Mouse (Mus musculus) embryonic facial prominence, embryonic 14.5 days (tissue): ENCODE measurements around the gene Zdhhc12. TPM values are rescaled to one million over a fixed set of nuclear protein-coding genes. Genes with fewer than 3 reads are reported as not detected.
"Not testable (repeated sequence)": the region's sequence is repeated elsewhere in the genome, so short reads cannot be mapped to it uniquely, and the experiment has no call there.

ENCODE experiments used
- ATAC-seq: fragments of 200-750 bp; cut with Nextera tagmentation; 2 replicates; pipeline ENCODE4 v1.8.0; 2017; ENCODE audit warnings: low read depth, moderate number of reproducible peaks, moderate TSS enrichment
- DNase-seq: peaks from one replicate; pipeline ENCODE4 v3.0.0-alpha.2; 2015; ENCODE audit warnings: low spot score
- H3K27ac ChIP-seq: fragments of 300-500 bp; sonication (generic); replicated peaks from 2 replicates; pipeline ENCODE4 v1.5.1; 2014; ENCODE audit warnings: low read depth, mild to moderate bottlenecking, low read length, moderate library complexity
- H3K27me3 ChIP-seq: fragments of 300-500 bp; sonication (generic); replicated peaks from 2 replicates; pipeline ENCODE4 v1.6.1; 2014; ENCODE audit warnings: low read length; ENCODE audit not compliant: control insufficient read depth, insufficient read depth
- H3K36me3 ChIP-seq: fragments of 300-500 bp; sonication (generic); 2 replicates; pipeline ENCODE4 v1.6.1; 2014; ENCODE audit warnings: low read length, mixed read lengths; ENCODE audit not compliant: control insufficient read depth, insufficient read depth
- H3K4me1 ChIP-seq: fragments of 300-500 bp; sonication (generic); 2 replicates; pipeline ENCODE4 v1.6.1; 2014; ENCODE audit warnings: antibody characterized with exemption, low read length; ENCODE audit not compliant: control insufficient read depth, insufficient read depth
- H3K4me2 ChIP-seq: fragments of 300-500 bp; sonication (generic); 2 replicates; pipeline ENCODE4 v1.6.1; 2014; ENCODE audit warnings: low read depth, mild to moderate bottlenecking, low read length, moderate library complexity, mixed read lengths
- H3K4me3 ChIP-seq: fragments of 300-500 bp; sonication (generic); 2 replicates; pipeline ENCODE4 v1.5.1; 2014; ENCODE audit warnings: low read depth, mild to moderate bottlenecking, low read length
- H3K9ac ChIP-seq: fragments of 300-500 bp; sonication (generic); 2 replicates; pipeline ENCODE4 v1.6.1; 2014; ENCODE audit warnings: low read depth, mild to moderate bottlenecking, low read length, moderate library complexity, mixed read lengths
- H3K9me3 ChIP-seq: fragments of 300-500 bp; sonication (generic); 2 replicates; pipeline ENCODE4 v1.6.1; 2016; ENCODE audit warnings: low read length; ENCODE audit not compliant: control insufficient read depth
- WGBS: fragments of 180-500 bp; shearing (Covaris S2); extraction: QIAGEN DNeasy Blood & Tissue Kit; methylation state at CpG from one replicate; pipeline ENCODE4 v1.1.7; 2014; 5-methylcytosine and 5-hydroxymethylcytosine counted together
- polyA plus RNA-seq: library from polyadenylated mRNA; unstranded; fragments of >200 nt; fragmentation: Nextera tagmentation; extraction: Ambion mirVana; gene quantifications from 2 replicates; pipeline ENCODE4 v1.2.1, GENCODE M21; 2014

Zdhhc12 gene
- polyA plus RNA-seq, 1 experiment from 2014 or later, result 26.1 TPM

GRCm38 (mm10) chr2:30063791-30064190, 29.7 kb downstream of the Zdhhc12 start:
- 8% methylated on average over 3 of the region's 3 CpGs for WGBS
- H3K9me3 ChIP-seq, result no peaks in the 10 kb centered on the region
- peaks cover 27% of the 10 kb centered on the region for H3K4me1 ChIP-seq
- DNase-seq (no peak), ATAC-seq (no peak)
- peaks cover 11% of the 10 kb centered on the region for H3K36me3 ChIP-seq
- H3K27me3 ChIP-seq, result no peaks in the 10 kb centered on the region
- H3K4me2 ChIP-seq, result peak overlapping the region; percentile 73
- H3K9ac ChIP-seq, result peak overlapping the region; percentile 80
- H3K27ac ChIP-seq, result peak overlapping the region; percentile 1; the same call in 1 of the 2 replicates
- H3K4me3 ChIP-seq, result peak overlapping the region; percentile 58

- peaks cover 24% of the 10 kb centered on the region for H3K4me1 ChIP-seq
- H3K27me3 ChIP-seq, result no peaks in the 10 kb centered on the region
- DNase-seq, result no peak
- H3K9ac ChIP-seq, result peak overlapping the region; percentile 80
- WGBS, result 5% methylated on average over 8 of the region's 8 CpGs
- peaks cover 5% of the 10 kb centered on the region for H3K36me3 ChIP-seq
- H3K9me3 ChIP-seq, result no peaks in the 10 kb centered on the region
- peak overlapping the region; percentile 58 for H3K4me3 ChIP-seq
- H3K27ac ChIP-seq, result peak overlapping the region; percentile 85
- no peak for ATAC-seq
- peak overlapping the region; percentile 73 for H3K4me2 ChIP-seq
Measured at GRCm38 (mm10) chr2:30063235-30063634, 30.2 kb downstream of the Zdhhc12 start.

- whole genome bisulfite sequencing, result under 1% methylated on average over 36 of the region's 40 CpGs
- peak overlapping the region; percentile 58 for H3K4me3 ChIP-seq
- peak overlapping the region; percentile 80 for H3K9ac ChIP-seq
- H3K4me1 ChIP-seq, result peaks cover 20% of the 10 kb centered on the region
- DNase-seq (peak; percentile 88), ATAC-seq (peak; percentile 31)
- peak overlapping the region; percentile 85 for H3K27ac ChIP-seq
- H3K4me2 ChIP-seq, result peak overlapping the region; percentile 73
- H3K36me3 ChIP-seq, result no peaks in the 10 kb centered on the region
- H3K9me3 ChIP-seq, result no peaks in the 10 kb centered on the region
- no peaks in the 10 kb centered on the region for H3K27me3 ChIP-seq
Measured at GRCm38 (mm10) chr2:30062249-30063093, 31.0 kb downstream of the Zdhhc12 start.

- peak; percentile 12; the same call in 1 of the 2 replicates for ATAC-seq
Measured at GRCm38 (mm10) chr2:30061215-30062166, 32.0 kb downstream of the Zdhhc12 start.

GRCm38 (mm10) chr2:30058418-30058817, 35.0 kb downstream of the Zdhhc12 start:
- DNase-seq, result no peak
- H3K9me3 ChIP-seq, result no peaks in the 10 kb centered on the region
- 54% methylated on average over 5 of the region's 5 CpGs for WGBS

More at GRCm38 (mm10) chr2:30061215-30062166, 32.0 kb downstream of the Zdhhc12 start:
- Histone ChIP-seq H3K9me3 (no peaks in the 10 kb centered on the region), H3K4me3 (peak overlapping the region; percentile 58), H3K27me3 (no peaks in the 10 kb centered on the region), H3K4me1 (peaks cover 20% of the 10 kb centered on the region), H3K27ac (peak overlapping the region; percentile 85), H3K4me2 (peak overlapping the region; percentile 73), H3K9ac (peak overlapping the region; percentile 80), H3K36me3 (no peaks in the 10 kb centered on the region)
- DNase-seq, result peak; percentile 93
- WGBS, result 10% methylated on average over 28 of the region's 37 CpGs

GRCm38 (mm10) chr2:30057223-30057904, 36.1 kb downstream of the Zdhhc12 start, which contains the start of gene Set:
Set (plus strand) TSS chr2:30057378.
- no peaks in the 10 kb centered on the region for H3K36me3 ChIP-seq
- DNase-seq (peak; percentile 36), ATAC-seq (no peak)
- no peak within 1 kb of the TSS for H3K27ac ChIP-seq
- H3K4me2 ChIP-seq, result no peak within 1 kb of the TSS
- WGBS, result 44% methylated on average over 12 of the region's 12 CpGs
- H3K27me3 ChIP-seq, result no peaks in the 10 kb centered on the region
- no peaks in the 10 kb centered on the region for H3K4me1 ChIP-seq
- H3K9ac ChIP-seq, result no peak within 1 kb of the TSS
- H3K4me3 ChIP-seq, result no peak within 1 kb of the TSS
- no peaks in the 10 kb centered on the region for H3K9me3 ChIP-seq

More at GRCm38 (mm10) chr2:30058418-30058817, 35.0 kb downstream of the Zdhhc12 start:
- no peak overlapping the region for H3K27ac ChIP-seq
- 0 out of 2 replicates have a peak, but pooled peaks cover 4% of the 10 kb centered on the region for H3K4me1 ChIP-seq
- H3K27me3 ChIP-seq, result no peaks in the 10 kb centered on the region
- no peaks in the 10 kb centered on the region for H3K36me3 ChIP-seq
- H3K4me3 ChIP-seq, result no peak overlapping the region
- H3K4me2 ChIP-seq, result no peak overlapping the region
- no peak overlapping the region for H3K9ac ChIP-seq
- no peak for ATAC-seq

GRCm38 (mm10) chr2:30056736-30057135, 36.7 kb downstream of the Zdhhc12 start:
- Histone ChIP-seq H3K27me3 (no peaks in the 10 kb centered on the region), H3K4me2 (no peak overlapping the region), H3K36me3 (no peaks in the 10 kb centered on the region), H3K4me1 (no peaks in the 10 kb centered on the region), H3K27ac (no peak overlapping the region), H3K9ac (no peak overlapping the region), H3K4me3 (no peak overlapping the region), H3K9me3 (no peaks in the 10 kb centered on the region)
- ATAC-seq (no peak), DNase-seq (no peak)
- 79% methylated on average over 3 of the region's 3 CpGs for WGBS

GRCm38 (mm10) chr2:30055310-30055709, 38.1 kb downstream of the Zdhhc12 start:
- DNase-seq, H3K27me3 ChIP-seq, H3K27ac ChIP-seq, H3K9me3 ChIP-seq, ATAC-seq, H3K4me3 ChIP-seq, H3K36me3 ChIP-seq, H3K4me2 ChIP-seq, H3K4me1 ChIP-seq, H3K9ac ChIP-seq: not testable (repeated sequence)
- 91% methylated on average over 3 of the region's 3 CpGs for WGBS
